Mouse (Mus musculus) bone marrow, adult 2 months (tissue): ENCODE results near the gene Dtx4. TPM values are rescaled to one million over a fixed set of nuclear protein-coding genes. Genes with fewer than 3 reads are reported as not detected.
A peak's percentile ranks its signal among the peaks of the same experiment; 100 is the strongest.

ENCODE experiments used
- H3K27ac ChIP-seq: fragments of 200-500 bp; 2 replicates; pipeline ENCODE4 v1.5.1; 2012; ENCODE audit warnings: low read depth, mild to moderate bottlenecking, control low read depth, inconsistent platforms, low read length; ENCODE audit not compliant: control insufficient read depth, poor library complexity, insufficient read depth
- H3K4me1 ChIP-seq: fragments of 200-500 bp; 2 replicates; pipeline ENCODE4 v1.6.1; 2011; ENCODE audit warnings: low read length; ENCODE audit not compliant: control insufficient read depth, insufficient read depth
- H3K4me3 ChIP-seq: fragments of 200-500 bp; replicated peaks from 2 replicates; pipeline ENCODE3; 2011; ENCODE audit warnings: mild to moderate bottlenecking, low read depth, low read length, control low read depth; ENCODE audit not compliant: control insufficient read depth
- CTCF ChIP-seq: fragments of 200-500 bp; IDR thresholded peaks from 2 replicates; pipeline ENCODE4 v1.5.1; 2011; ENCODE audit warnings: low read length, control low read depth; ENCODE audit not compliant: control insufficient read depth, insufficient read depth
- POLR2A ChIP-seq: fragments of 200-500 bp; IDR thresholded peaks from 2 replicates; pipeline ENCODE4 v1.6.1; 2011; ENCODE audit warnings: low read depth, mild to moderate bottlenecking, control low read depth, low read length, borderline replicate concordance; ENCODE audit not compliant: control insufficient read depth
- WGBS: fragments of 180-500 bp; shearing (Covaris S2); methylation state at CpG from one replicate; pipeline ENCODE4 v1.1.7; 2018; 5-methylcytosine and 5-hydroxymethylcytosine counted together
- polyA plus RNA-seq: library from polyadenylated mRNA; stranded (reverse); fragments of >200 nt; gene quantifications from 2 replicates; pipeline ENCODE4 v1.2.4, GENCODE M21; 2011; ENCODE audit warnings: low replicate concordance; ENCODE audit not compliant: missing spikeins, insufficient read depth, insufficient read length

Dtx4 gene
- polyA plus RNA-seq, 1 experiment: 6.7 TPM

GRCm38 (mm10) chr19:12459516-12459915 is 41.7 kb downstream of the Dtx4 start:
- H3K27ac ChIP-seq: no peak overlapping the region
- WGBS: 50% methylated on average over 4 of the region's 4 CpGs

GRCm38 (mm10) chr19:12457401-12458066 is 43.7 kb downstream of the Dtx4 start:
- peaks cover 6% of the 10 kb centered on the region; the same call in 1 of the 2 replicates for H3K4me1 ChIP-seq
- peak overlapping the region; percentile 86 for H3K27ac ChIP-seq
- TF ChIP-seq POLR2A: no peak
- TF ChIP-seq CTCF: no peak
- 18% methylated on average over 12 of the region's 12 CpGs for WGBS
- peak overlapping the region; percentile 34 for H3K4me3 ChIP-seq

More at GRCm38 (mm10) chr19:12459516-12459915, 41.7 kb downstream of the Dtx4 start:
- Histone ChIP-seq H3K4me1 (peaks cover 6% of the 10 kb centered on the region; the same call in 1 of the 2 replicates), H3K4me3 (no peak overlapping the region)
- TF ChIP-seq POLR2A: no peak
- no peak for TF ChIP-seq CTCF

GRCm38 (mm10) chr19:12445014-12445413 is 56.2 kb downstream of the Dtx4 start:
- Histone ChIP-seq H3K4me1 (peaks cover 2% of the 10 kb centered on the region; the same call in 1 of the 2 replicates), H3K27ac (no peak overlapping the region), H3K4me3 (no peak overlapping the region)
- TF ChIP-seq POLR2A (no peak), CTCF (no peak)
- 21% methylated on average over 3 of the region's 3 CpGs for WGBS

GRCm38 (mm10) chr19:12442560-12442959 is 58.7 kb downstream of the Dtx4 start:
- TF ChIP-seq POLR2A (no peak), CTCF (no peak)
- WGBS: 37% methylated on average over 4 of the region's 4 CpGs
- H3K4me3 ChIP-seq: no peak overlapping the region
- peaks cover 2% of the 10 kb centered on the region; the same call in 1 of the 2 replicates for H3K4me1 ChIP-seq
- H3K27ac ChIP-seq: no peak overlapping the region; the same call in 1 of the 2 replicates

- Histone ChIP-seq H3K4me3 (peak overlapping the region; percentile 7), H3K27ac (peak overlapping the region; percentile 88), H3K4me1 (peaks cover 8% of the 10 kb centered on the region)
- TF ChIP-seq CTCF (no peak), POLR2A (no peak)
- WGBS: 23% methylated on average over 5 of the region's 5 CpGs
These were observed 61.0 kb downstream of the Dtx4 start for GRCm38 (mm10) chr19:12440103-12440725.

GRCm38 (mm10) chr19:12439581-12439980 is 61.7 kb downstream of the Dtx4 start:
- Histone ChIP-seq H3K27ac (no peak overlapping the region), H3K4me1 (peaks cover 8% of the 10 kb centered on the region), H3K4me3 (no peak overlapping the region)
- WGBS: 37% methylated on average over 1 of the region's 1 CpGs
- TF ChIP-seq CTCF: no peak
- no peak for TF ChIP-seq POLR2A

- no peak overlapping the region for H3K4me3 ChIP-seq
- H3K4me1 ChIP-seq: peaks cover 6% of the 10 kb centered on the region
- no peak for TF ChIP-seq POLR2A
- TF ChIP-seq CTCF: no peak
- WGBS: 46% methylated on average over 4 of the region's 4 CpGs
- peak overlapping the region; percentile 82 for H3K27ac ChIP-seq
These were observed 65.3 kb downstream of the Dtx4 start for GRCm38 (mm10) chr19:12435750-12436524.

GRCm38 (mm10) chr19:12435011-12435416 is 66.2 kb downstream of the Dtx4 start:
- Histone ChIP-seq H3K27ac (peak overlapping the region; percentile 84), H3K4me1 (peaks cover 6% of the 10 kb centered on the region), H3K4me3 (no peak overlapping the region)
- 6% methylated on average over 4 of the region's 4 CpGs for WGBS
- no peak for TF ChIP-seq POLR2A
- TF ChIP-seq CTCF: no peak
